In the genomic region with DNA sequence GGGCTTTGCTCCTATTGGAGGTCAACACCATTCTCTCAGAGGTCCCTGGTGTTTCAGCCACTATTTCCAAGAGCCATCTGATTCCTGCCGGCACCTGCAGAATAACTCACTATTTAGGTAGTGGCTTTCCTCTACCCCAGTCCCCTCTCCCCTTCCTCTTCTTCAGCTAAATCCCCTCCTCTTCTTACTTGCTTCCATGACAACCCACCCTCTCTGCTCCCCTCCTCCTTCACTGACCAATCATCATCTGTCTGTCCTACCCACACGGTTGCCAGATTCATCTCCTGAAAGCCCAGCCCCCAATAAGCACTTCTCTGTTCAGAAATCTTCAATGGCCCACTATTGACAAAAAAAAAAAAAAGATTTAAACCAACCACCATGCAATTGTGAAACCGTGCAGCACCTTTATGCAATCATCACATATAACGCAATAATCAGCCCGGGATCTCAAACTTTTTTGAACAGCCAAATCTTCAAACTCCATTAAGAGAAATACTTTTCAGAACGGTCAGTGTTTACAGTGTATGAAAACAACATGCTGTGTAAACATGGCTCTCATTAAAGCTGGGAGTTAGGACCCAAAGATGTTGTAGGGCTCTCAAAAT, we compare ENCODE assay signal across 15 mouse cellular contexts. TPM values are rescaled to one million over a fixed set of nuclear protein-coding genes. Genes with fewer than 3 reads are reported as not detected.
DNase-seq lines count a peak whose midpoint lies in the region; ATAC-seq and TF ChIP-seq lines count a peak whose summit lies in the region.
"Had no signal": no experiment of that assay in that cellular context is flagged by ENCODE, and none has a peak within 500 bp of the region (broad histone marks: within the 10 kb centered on the region; RNA-seq: fewer than 3 reads in every experiment).

No protein-coding gene starts in this region.

- no peak for DNase-seq in stomach, postnatal 0 days (ENCODE audit: low spot score)
- DNase-seq in limb, embryonic 10.5 days (ENCODE audit: low spot score) = no peak
- DNase-seq in T-cell, adult 2 months (ENCODE audit: low spot score) = no peak
- DNase-seq in left cerebral cortex, adult 11 months (ENCODE audit: low spot score) = no peak
- DNase-seq: adrenal gland, postnatal 10 days; cerebellum, adult 9-11 months; gastrocnemius, adult 2 months; heart, adult 2 months; heart, postnatal 14 days; right cerebral cortex, postnatal 25 days had no signal

- TF ChIP-seq CTCF in stomach, postnatal 0 days (IDR thresholded peaks at IDR 0.05; ENCODE audit: low read depth) = no peak

- WGBS in kidney, embryonic 15.5 days = 33% methylated on average over 6 of the region's 6 CpGs
- WGBS in kidney, embryonic 14.5 days = 36% methylated on average over 6 of the region's 6 CpGs
- 37% methylated on average over 6 of the region's 6 CpGs for WGBS in stomach, embryonic 16.5 days
- whole genome bisulfite sequencing in stomach, postnatal 0 days = 32% methylated on average over 6 of the region's 6 CpGs
- 35% methylated on average over 6 of the region's 6 CpGs for WGBS in limb, embryonic 10.5 days

- no peak for ATAC-seq in kidney, embryonic 15.5 days (replicated peaks; ENCODE audit: low FRiP score)
- ATAC-seq in kidney, embryonic 14.5 days (ENCODE audit: low FRiP score, low TSS enrichment) = no peak
- ATAC-seq in stomach, embryonic 16.5 days (ENCODE audit: insufficient read depth, low FRiP score) = no peak
- no peak for ATAC-seq in stomach, postnatal 0 days (ENCODE audit: low FRiP score, low TSS enrichment)

- H3K9me3 ChIP-seq in kidney, embryonic 15.5 days (replicated peaks) = no peaks in the 10 kb centered on the region
- H3K9me3 ChIP-seq in kidney, embryonic 14.5 days (ENCODE audit: control insufficient read depth, low read length) = no peaks in the 10 kb centered on the region
- H3K9me3 ChIP-seq in stomach, embryonic 16.5 days (replicated peaks; ENCODE audit: control insufficient read depth, low read length) = no peaks in the 10 kb centered on the region
- H3K9me3 ChIP-seq in stomach, postnatal 0 days (ENCODE audit: control insufficient read depth, low read length) = no peaks in the 10 kb centered on the region
- no peaks in the 10 kb centered on the region for H3K9me3 ChIP-seq in limb, embryonic 10.5 days (replicated peaks)

- no peak overlapping the region for H3K4me3 ChIP-seq in kidney, embryonic 15.5 days (replicated peaks)
- H3K4me3 ChIP-seq in kidney, embryonic 14.5 days (ENCODE audit: low read length) = no peak overlapping the region
- no peak overlapping the region for H3K4me3 ChIP-seq in stomach, embryonic 16.5 days (replicated peaks; ENCODE audit: low read length)
- H3K4me3 ChIP-seq in stomach, postnatal 0 days (ENCODE audit: low read depth, low read length) = no peak overlapping the region
- H3K4me3 ChIP-seq in limb, embryonic 10.5 days = peak overlapping the region; percentile 39
- H3K4me3 ChIP-seq: gastrocnemius, adult 2 months; heart, adult 2 months; myocyte had no signal

- H3K27ac ChIP-seq in kidney, embryonic 15.5 days = no peak overlapping the region
- no peak overlapping the region for H3K27ac ChIP-seq in kidney, embryonic 14.5 days (ENCODE audit: low read depth, low read length)
- H3K27ac ChIP-seq in stomach, embryonic 16.5 days (ENCODE audit: low read length) = no peak overlapping the region
- H3K27ac ChIP-seq in stomach, postnatal 0 days (replicated peaks) = no peak overlapping the region
- no peak overlapping the region for H3K27ac ChIP-seq in limb, embryonic 10.5 days
- H3K27ac ChIP-seq: gastrocnemius, adult 2 months; heart, adult 2 months; macrophage had no signal

- 0 out of 2 replicates have a peak overlapping the region, but pooled peaks have one; percentile 42 for H3K4me2 ChIP-seq in kidney, embryonic 15.5 days
- H3K4me2 ChIP-seq in kidney, embryonic 14.5 days (replicated peaks; ENCODE audit: low read depth, low read length) = no peak overlapping the region
- H3K4me2 ChIP-seq in stomach, embryonic 16.5 days (ENCODE audit: low read depth, low read length) = 0 out of 2 replicates have a peak overlapping the region, but pooled peaks have one; percentile 35
- no peak overlapping the region for H3K4me2 ChIP-seq in stomach, postnatal 0 days (replicated peaks; ENCODE audit: low read depth)

- H3K9ac ChIP-seq in kidney, embryonic 15.5 days = no peak overlapping the region
- H3K9ac ChIP-seq in kidney, embryonic 14.5 days (ENCODE audit: low read depth, low read length) = no peak overlapping the region
- no peak overlapping the region for H3K9ac ChIP-seq in stomach, embryonic 16.5 days (ENCODE audit: low read length)
- no peak overlapping the region for H3K9ac ChIP-seq in stomach, postnatal 0 days (ENCODE audit: low read length)

- H3K36me3 ChIP-seq in kidney, embryonic 15.5 days = no peaks in the 10 kb centered on the region
- H3K36me3 ChIP-seq in kidney, embryonic 14.5 days (ENCODE audit: control insufficient read depth, insufficient read depth, low read length) = no peaks in the 10 kb centered on the region
- H3K36me3 ChIP-seq in stomach, embryonic 16.5 days (ENCODE audit: control insufficient read depth, insufficient read depth, low read length) = no peaks in the 10 kb centered on the region
- no peaks in the 10 kb centered on the region for H3K36me3 ChIP-seq in stomach, postnatal 0 days (ENCODE audit: control insufficient read depth, insufficient read depth, low read length)
- H3K36me3 ChIP-seq in limb, embryonic 10.5 days = no peaks in the 10 kb centered on the region

- peaks cover 27% of the 10 kb centered on the region for H3K27me3 ChIP-seq in kidney, embryonic 15.5 days
- peaks cover 3% of the 10 kb centered on the region; the same call in 1 of the 2 replicates for H3K27me3 ChIP-seq in kidney, embryonic 14.5 days (ENCODE audit: control insufficient read depth, insufficient read depth, low read length)
- H3K27me3 ChIP-seq in stomach, embryonic 16.5 days (ENCODE audit: control insufficient read depth, insufficient read depth, low read length) = no peaks in the 10 kb centered on the region
- H3K27me3 ChIP-seq in stomach, postnatal 0 days (ENCODE audit: control insufficient read depth, insufficient read depth, low read length) = no peaks in the 10 kb centered on the region
- H3K27me3 ChIP-seq in limb, embryonic 10.5 days (ENCODE audit: low read depth, poor library complexity, severe bottlenecking) = peaks cover 41% of the 10 kb centered on the region; the same call in 1 of the 2 replicates

- no peak for TF ChIP-seq EP300 in stomach, postnatal 0 days (optimal IDR thresholded peaks at IDR 0.05)

- peaks cover 35% of the 10 kb centered on the region for H3K4me1 ChIP-seq in kidney, embryonic 15.5 days
- peaks cover 19% of the 10 kb centered on the region; the same call in 1 of the 2 replicates for H3K4me1 ChIP-seq in kidney, embryonic 14.5 days (ENCODE audit: control insufficient read depth, insufficient read depth, low read length)
- peaks cover 15% of the 10 kb centered on the region for H3K4me1 ChIP-seq in stomach, embryonic 16.5 days (ENCODE audit: control insufficient read depth, insufficient read depth, low read length)
- H3K4me1 ChIP-seq in stomach, postnatal 0 days (replicated peaks; ENCODE audit: control insufficient read depth, insufficient read depth) = peaks cover 2% of the 10 kb centered on the region; the same call in 1 of the 2 replicates
- H3K4me1 ChIP-seq in limb, embryonic 10.5 days = peaks cover 39% of the 10 kb centered on the region

RNA-seq across cellular contexts. Expression of gene Nectin1, which starts 5.2 kb away (rescaled TPM):
- polyA plus RNA-seq in kidney, embryonic 15.5 days (2015; fragmentation: Nextera tagmentation; extraction: Ambion mirVana) = 4.1 and 4.9 TPM in 2 replicates
- 6.5 and 6.8 TPM in 2 replicates for polyA plus RNA-seq in kidney, embryonic 14.5 days (2014; fragmentation: Nextera tagmentation; extraction: Ambion mirVana)
- polyA plus RNA-seq in stomach, embryonic 16.5 days (2015; fragmentation: Nextera tagmentation; extraction: Ambion mirVana) = 8.9 and 9.5 TPM in 2 replicates
- polyA plus RNA-seq in stomach, postnatal 0 days (2015; fragmentation: Nextera tagmentation; extraction: Ambion mirVana) = 5.9 and 6.7 TPM in 2 replicates
- 3.8 and 4.2 TPM in 2 replicates for polyA plus RNA-seq in limb, embryonic 10.5 days (2016; fragmentation: Nextera tagmentation; extraction: Ambion mirVana)

Comparison
In these comparisons a context has a peak if more than half of its experiments do, and no peak if none do; other contexts are left out.
1. H3K4me2 ChIP-seq: peak in kidney, embryonic 15.5 days (single experiment) and stomach, embryonic 16.5 days (single experiment); none in kidney, embryonic 14.5 days (single experiment) and stomach, postnatal 0 days (single experiment).